Mouse (Mus musculus) limb, embryonic 11.5 days (tissue): ENCODE measurements around the gene Cryga. TPM values are rescaled to one million over a fixed set of nuclear protein-coding genes. Genes with fewer than 3 reads are reported as not detected.
"Not testable (repeated sequence)": the region's sequence is repeated elsewhere in the genome, so short reads cannot be mapped to it uniquely, and the experiment has no call there.

Source experiments
- ATAC-seq: fragments of 200-750 bp; cut with Nextera tagmentation; 2 replicates; pipeline ENCODE4 v1.8.0; 2017; ENCODE audit warnings: low read depth; ENCODE audit not compliant: insufficient number of reproducible peaks, low FRiP score, low TSS enrichment
- DNase-seq: peaks from one replicate; pipeline ENCODE4 v3.0.0-alpha.2; 2015; ENCODE audit warnings: low spot score
- H3K27ac ChIP-seq: fragments of 300-500 bp; sonication (generic); replicated peaks from 2 replicates; pipeline ENCODE4 v1.5.1; 2014; ENCODE audit warnings: low read depth, mild to moderate bottlenecking, low read length
- H3K27me3 ChIP-seq: fragments of 300-500 bp; sonication (generic); 2 replicates; pipeline ENCODE4 v1.6.1; 2014; ENCODE audit warnings: mild to moderate bottlenecking, low read length, mixed read lengths; ENCODE audit not compliant: control insufficient read depth, insufficient read depth
- H3K36me3 ChIP-seq: fragments of 300-500 bp; sonication (generic); 2 replicates; pipeline ENCODE4 v1.6.1; 2014; ENCODE audit warnings: mild to moderate bottlenecking, low read length, moderate library complexity, mixed read lengths; ENCODE audit not compliant: control insufficient read depth, insufficient read depth
- H3K4me1 ChIP-seq: fragments of 300-500 bp; sonication (generic); 2 replicates; pipeline ENCODE4 v1.6.1; 2014; ENCODE audit warnings: low read length, mixed read lengths; ENCODE audit not compliant: control insufficient read depth, insufficient read depth
- H3K4me2 ChIP-seq: fragments of 300-500 bp; sonication (generic); 2 replicates; pipeline ENCODE4 v1.6.1; 2014; ENCODE audit warnings: low read depth, mild to moderate bottlenecking, moderate library complexity; ENCODE audit not compliant: severe bottlenecking
- H3K4me3 ChIP-seq: fragments of 300-500 bp; sonication (generic); 2 replicates; pipeline ENCODE4 v1.5.1; 2014; ENCODE audit warnings: low read depth, low read length
- H3K9ac ChIP-seq: fragments of 300-500 bp; sonication (generic); 2 replicates; pipeline ENCODE4 v1.6.1; 2014; ENCODE audit warnings: mild to moderate bottlenecking, low read length
- H3K9me3 ChIP-seq: fragments of 300-500 bp; sonication (generic); 2 replicates; pipeline ENCODE4 v1.6.1; 2016; ENCODE audit warnings: low read length; ENCODE audit not compliant: control insufficient read depth
- WGBS: fragments of 180-500 bp; shearing (Covaris S2); extraction: QIAGEN DNeasy Blood & Tissue Kit; methylation state at CpG from one replicate; pipeline ENCODE4 v1.1.7; 2014; 5-methylcytosine and 5-hydroxymethylcytosine counted together
- polyA plus RNA-seq: library from polyadenylated mRNA; unstranded; fragments of >200 nt; fragmentation: Nextera tagmentation; extraction: Ambion mirVana; gene quantifications from 2 replicates; pipeline ENCODE4 v1.2.1, GENCODE M21; 2014

Cryga gene
- polyA plus RNA-seq, 1 experiment from 2014 or later = not detected

DNA sequence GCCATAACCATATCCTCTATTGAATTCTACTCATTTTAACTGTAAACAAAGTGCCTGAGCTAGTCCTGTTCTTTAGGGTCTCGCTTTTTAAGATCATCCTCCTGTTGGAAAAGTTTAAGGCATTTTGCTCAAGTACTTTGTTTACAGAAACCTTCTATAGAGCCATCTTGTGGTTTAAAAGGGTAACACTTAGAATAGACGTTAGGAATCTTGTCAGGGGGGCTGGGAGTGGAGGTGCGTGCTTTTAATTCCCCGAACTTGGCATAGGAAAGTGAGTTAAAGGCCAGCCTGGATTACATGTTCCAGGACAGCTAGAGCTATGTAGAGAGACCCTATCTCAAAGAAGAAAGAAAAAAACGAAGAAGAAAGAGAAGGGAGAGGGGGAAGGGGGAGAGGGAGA lies 27.6 kb downstream of the Cryga start:
- DNase-seq = no peak
- H3K9ac ChIP-seq = no peak overlapping the region
- H3K27ac ChIP-seq = no peak overlapping the region
- no peaks in the 10 kb centered on the region for H3K4me1 ChIP-seq
- no peaks in the 10 kb centered on the region for H3K27me3 ChIP-seq
- no peak for ATAC-seq
- H3K9me3 ChIP-seq = no peaks in the 10 kb centered on the region
- WGBS = 27% methylated on average over 5 of the region's 5 CpGs
- no peak overlapping the region for H3K4me2 ChIP-seq
- H3K36me3 ChIP-seq = no peaks in the 10 kb centered on the region
- no peak overlapping the region for H3K4me3 ChIP-seq

DNA sequence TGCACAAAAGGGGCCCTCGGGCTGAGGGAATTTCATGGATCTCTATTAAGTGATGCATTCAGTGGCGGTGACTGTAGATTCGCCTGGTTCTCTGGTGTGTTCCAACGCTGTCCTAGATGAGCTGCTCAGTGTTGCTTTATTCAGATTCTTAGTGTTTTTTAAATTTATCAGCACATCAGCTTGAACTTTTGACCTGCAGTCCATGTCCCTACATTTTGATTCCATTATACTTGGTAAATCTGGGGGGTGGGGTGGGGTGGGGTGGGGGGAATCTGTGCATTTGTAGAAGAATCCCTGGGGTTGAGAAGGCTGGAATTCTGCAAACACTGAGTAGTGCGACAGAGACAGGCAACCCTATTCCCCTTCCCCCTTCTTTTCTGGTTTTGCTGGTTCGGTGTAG lies 29.6 kb downstream of the Cryga start, which contains the start of gene Crygc:
Gene Crygc, minus strand, starts transcription at position 101 of the 400 bp plus-strand sequence.
- ATAC-seq = no peak
- Histone ChIP-seq H3K36me3 (no peaks in the 10 kb centered on the region), H3K9ac (no peak within 1 kb of the TSS)

DNA sequence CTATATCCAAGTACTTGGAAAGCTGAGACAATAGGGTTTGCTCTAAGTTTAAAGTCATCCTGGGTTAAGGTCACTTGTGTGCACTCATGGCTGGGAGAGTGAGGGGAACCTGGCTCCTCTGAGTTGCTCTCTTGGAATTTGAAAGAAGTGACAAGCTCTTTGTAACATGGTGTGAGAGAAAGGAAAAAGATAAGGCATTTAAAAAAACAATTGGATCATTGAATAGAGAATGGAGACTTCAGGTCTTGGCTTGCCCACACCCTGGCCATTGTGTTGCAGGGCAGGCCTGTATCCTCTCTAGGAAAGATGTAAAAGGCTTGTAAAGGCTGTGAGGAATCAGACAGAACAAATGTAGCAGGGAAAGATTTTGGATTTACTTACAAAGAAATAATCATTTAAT lies 35.3 kb downstream of the Cryga start:
- Histone ChIP-seq H3K9ac (no peak overlapping the region), H3K27me3 (no peaks in the 10 kb centered on the region), H3K4me3 (no peak overlapping the region), H3K4me2 (no peak overlapping the region), H3K9me3 (no peaks in the 10 kb centered on the region), H3K27ac (no peak overlapping the region), H3K4me1 (no peaks in the 10 kb centered on the region), H3K36me3 (no peaks in the 10 kb centered on the region)
- DNase-seq (no peak), ATAC-seq (no peak)

More for the DNA sequence above, 29.6 kb downstream of the Cryga start, which contains the start of gene Crygc:
- Histone ChIP-seq H3K4me2 (no peak within 1 kb of the TSS), H3K9me3 (no peaks in the 10 kb centered on the region), H3K4me3 (no peak within 1 kb of the TSS), H3K27me3 (no peaks in the 10 kb centered on the region), H3K27ac (no peak within 1 kb of the TSS), H3K4me1 (no peaks in the 10 kb centered on the region)
- no peak for DNase-seq
- 74% methylated on average over 6 of the region's 6 CpGs for WGBS

DNA sequence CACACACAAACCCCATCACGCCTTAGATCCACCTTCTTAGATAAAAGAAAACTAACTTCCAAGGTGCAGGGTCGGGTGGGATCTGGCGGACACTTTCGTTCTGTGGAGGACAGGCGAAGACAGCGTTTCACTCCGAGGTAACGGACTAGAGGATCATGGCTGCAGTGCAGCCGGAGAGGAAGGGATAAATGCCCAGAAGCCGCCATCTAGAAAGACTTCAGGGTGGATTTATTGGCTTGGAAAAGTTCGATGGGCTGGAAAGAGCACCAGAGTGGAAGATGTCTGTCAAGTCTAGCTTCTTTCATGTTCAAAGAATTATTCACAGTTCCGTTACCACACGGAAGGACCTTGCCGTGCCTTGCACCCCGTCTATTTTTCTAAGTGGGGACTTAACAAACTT lies 39.0 kb downstream of the Cryga start:
- Histone ChIP-seq H3K27me3 (no peaks in the 10 kb centered on the region), H3K4me3 (no peak overlapping the region), H3K27ac (no peak overlapping the region), H3K4me1 (no peaks in the 10 kb centered on the region), H3K9ac (no peak overlapping the region), H3K9me3 (no peaks in the 10 kb centered on the region), H3K4me2 (no peak overlapping the region), H3K36me3 (no peaks in the 10 kb centered on the region)
- 90% methylated on average over 15 of the region's 15 CpGs for WGBS
- DNase-seq (no peak), ATAC-seq (no peak)

DNA sequence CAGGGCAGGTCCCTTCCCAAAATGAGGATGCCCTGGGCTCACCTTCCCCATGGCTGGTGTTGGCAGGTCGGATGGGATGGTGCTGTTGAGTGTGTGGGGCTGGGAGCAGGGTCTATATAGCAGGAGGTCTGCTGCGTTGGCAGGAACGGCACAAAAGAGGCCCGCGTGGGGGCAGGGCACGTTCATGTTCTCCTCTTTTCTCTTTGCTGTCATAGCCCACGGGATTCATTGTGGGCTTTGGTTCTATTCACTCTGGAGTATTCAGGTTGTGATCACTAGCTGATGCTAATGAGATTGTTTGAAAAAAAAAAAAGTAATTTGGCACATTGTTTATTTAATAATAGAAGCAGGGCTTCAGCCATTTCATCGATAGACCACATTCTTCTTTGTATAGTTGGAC lies 39.8 kb downstream of the Cryga start, which contains the start of gene Crygd:
Gene Crygd, minus strand, starts transcription at position 101 of the 400 bp plus-strand sequence.
- H3K27ac ChIP-seq = no peak within 1 kb of the TSS
- H3K4me1 ChIP-seq = no peaks in the 10 kb centered on the region
- no peak within 1 kb of the TSS for H3K9ac ChIP-seq
- H3K36me3 ChIP-seq = no peaks in the 10 kb centered on the region
- no peaks in the 10 kb centered on the region for H3K9me3 ChIP-seq
- WGBS = 90% methylated on average over 8 of the region's 8 CpGs
- no peak within 1 kb of the TSS for H3K4me3 ChIP-seq
- H3K27me3 ChIP-seq = no peaks in the 10 kb centered on the region
- DNase-seq (no peak), ATAC-seq (no peak)
- no peak within 1 kb of the TSS for H3K4me2 ChIP-seq

DNA sequence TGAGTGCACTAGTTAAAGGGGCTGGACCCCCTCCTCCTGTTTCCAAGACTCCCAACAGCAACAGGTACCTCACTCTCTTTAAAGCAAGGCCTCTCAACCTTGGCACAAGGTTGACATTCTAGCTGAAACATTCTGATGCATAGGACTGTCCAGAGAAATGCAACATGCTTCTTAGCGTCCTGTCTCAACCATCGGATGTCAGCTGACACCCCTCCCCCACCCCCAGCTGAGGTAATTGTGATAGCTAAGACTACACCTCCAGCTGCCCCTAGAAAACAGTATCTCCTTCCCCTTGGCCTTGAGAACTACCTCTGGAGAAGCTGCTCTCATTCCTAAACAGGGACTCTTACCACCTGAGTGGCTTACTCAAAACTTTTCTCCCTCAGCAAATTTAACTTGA lies 51.0 kb downstream of the Cryga start:
- H3K27ac ChIP-seq = no peak overlapping the region
- H3K27me3 ChIP-seq = no peaks in the 10 kb centered on the region
- H3K9ac ChIP-seq = no peak overlapping the region
- no peak for DNase-seq
- ATAC-seq = no peak
- no peak overlapping the region for H3K4me3 ChIP-seq
- no peaks in the 10 kb centered on the region for H3K36me3 ChIP-seq
- 35% methylated on average over 2 of the region's 2 CpGs for WGBS
- no peaks in the 10 kb centered on the region for H3K4me1 ChIP-seq
- H3K4me2 ChIP-seq = no peak overlapping the region
- no peaks in the 10 kb centered on the region for H3K9me3 ChIP-seq

DNA sequence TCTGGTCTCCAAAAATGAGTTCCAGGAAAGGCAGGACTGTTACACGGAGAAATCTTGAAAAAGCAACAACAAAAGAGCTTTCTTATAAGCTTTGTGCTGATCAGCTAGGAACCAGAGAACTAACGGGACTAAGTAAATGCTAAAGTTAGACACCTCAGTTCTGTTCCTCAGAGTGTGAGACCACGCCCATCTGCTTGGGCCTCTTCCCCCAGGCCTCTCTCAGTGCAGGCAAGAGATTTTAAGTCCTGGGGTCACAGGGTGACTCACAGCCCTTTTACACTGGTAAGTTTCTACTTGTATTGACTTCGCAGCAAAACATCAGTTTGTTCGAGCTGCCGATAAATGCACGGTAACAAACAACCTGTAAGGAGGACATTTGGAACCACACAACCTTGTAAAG lies 51.5 kb downstream of the Cryga start:
- Histone ChIP-seq H3K27ac (no peak overlapping the region), H3K4me2 (no peak overlapping the region), H3K9ac (no peak overlapping the region), H3K4me3 (no peak overlapping the region), H3K4me1 (no peaks in the 10 kb centered on the region), H3K27me3 (no peaks in the 10 kb centered on the region), H3K36me3 (no peaks in the 10 kb centered on the region), H3K9me3 (no peaks in the 10 kb centered on the region)
- DNase-seq = no peak
- ATAC-seq = no peak
- 59% methylated on average over 7 of the region's 7 CpGs for WGBS

DNA sequence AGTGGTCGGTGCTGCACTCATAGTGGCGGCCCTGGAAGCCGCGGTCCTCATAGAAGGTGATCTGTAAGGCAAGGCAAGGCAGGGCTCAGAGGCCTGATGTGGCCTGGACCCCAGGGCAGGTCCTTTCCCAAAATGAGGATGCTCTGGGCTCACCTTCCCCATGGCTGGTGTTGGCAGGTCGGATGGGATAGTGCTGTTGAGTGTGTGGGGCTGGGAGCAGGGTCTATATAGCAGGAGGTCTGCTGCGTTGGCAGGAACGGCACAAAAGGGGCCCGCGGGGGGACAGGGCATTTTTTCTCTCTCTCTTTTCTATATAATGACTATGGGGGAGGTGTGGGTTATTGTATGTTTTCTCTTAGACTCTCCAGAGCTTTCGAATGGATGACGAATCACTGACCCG lies 52.2 kb downstream of the Cryga start, which contains the start of gene Cryge:
Gene Cryge, minus strand, starts transcription at position 198 of the 400 bp plus-strand sequence.
- not testable (repeated sequence) for H3K4me3 ChIP-seq, H3K9ac ChIP-seq, ATAC-seq, H3K27me3 ChIP-seq, DNase-seq, H3K4me2 ChIP-seq, H3K9me3 ChIP-seq, H3K36me3 ChIP-seq, H3K27ac ChIP-seq, H3K4me1 ChIP-seq
- WGBS = 78% methylated on average over 8 of the region's 12 CpGs
